Mouse (Mus musculus) E14TG2a.4 (cell line): Measurements from ENCODE around the gene Gm10354.
"Not testable (repeated sequence)": the region's sequence is repeated elsewhere in the genome, so short reads cannot be mapped to it uniquely, and the experiment has no call there.

ENCODE experiments used
- H3K27me3 ChIP-seq: 2 replicates; pipeline ENCODE4 v1.6.1; 2014; ENCODE audit warnings: low read length, control low read depth; ENCODE audit not compliant: insufficient read depth
- H3K36me3 ChIP-seq: 2 replicates; pipeline ENCODE4 v1.6.1; 2014; ENCODE audit warnings: low read length, control low read depth; ENCODE audit not compliant: insufficient read depth
- H3K4me1 ChIP-seq: replicated peaks from 2 replicates; pipeline ENCODE4 v1.6.1; 2014; ENCODE audit warnings: low read depth, low read length, control low read depth
- H3K4me3 ChIP-seq: replicated peaks from 2 replicates; pipeline ENCODE4 v1.5.1; 2014; ENCODE audit warnings: mild to moderate bottlenecking, low read length
- H3K9me3 ChIP-seq: 2 replicates; pipeline ENCODE4 v1.6.1; 2014; ENCODE audit warnings: low read length, control low read depth

Gene Gm10354

DNA sequence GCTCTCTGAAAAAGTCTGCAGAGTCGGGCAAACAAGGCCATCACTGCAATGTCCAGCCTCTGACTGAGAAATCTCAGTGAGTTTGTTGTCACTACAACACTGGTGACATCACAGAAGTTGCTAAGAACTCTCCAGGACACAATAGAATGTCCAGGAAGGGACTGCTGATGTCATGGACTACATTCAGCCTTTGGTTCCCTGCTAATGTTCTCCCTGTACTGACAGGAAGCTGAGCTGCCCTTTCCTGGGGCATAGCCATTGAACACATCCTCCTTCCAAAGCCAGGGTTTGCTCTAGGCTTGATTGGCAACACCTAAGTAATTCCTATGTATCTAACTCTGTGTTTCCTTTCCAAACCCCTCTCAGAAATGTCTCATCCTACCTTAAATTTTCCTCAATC is at the start of gene Gm10354:
Gene Gm10354, minus strand, starts transcription at position 101 of the 400 bp plus-strand sequence.
- not testable (repeated sequence) for H3K4me1 ChIP-seq, H3K4me3 ChIP-seq, H3K9me3 ChIP-seq, H3K27me3 ChIP-seq, H3K36me3 ChIP-seq

DNA sequence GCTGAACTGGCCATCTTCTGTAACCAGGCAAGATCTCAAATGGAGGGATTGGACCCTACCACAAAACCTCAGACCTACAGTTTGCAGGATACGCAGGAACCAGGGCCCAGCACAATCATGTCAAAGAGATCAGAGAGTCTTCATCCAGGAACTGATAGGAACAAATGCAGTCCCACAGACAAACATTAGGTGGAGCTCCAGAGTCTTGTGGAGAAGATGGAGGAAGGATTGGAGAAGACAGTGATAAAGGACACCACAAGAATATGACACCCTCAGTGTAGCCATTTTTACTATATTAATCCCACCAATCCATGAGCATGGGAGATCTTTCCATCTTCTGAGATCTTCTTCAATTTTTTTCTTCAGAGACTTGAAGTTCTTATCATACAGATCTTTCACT is 45.6 kb upstream of the Gm10354 start:
- not testable (repeated sequence) for H3K27me3 ChIP-seq, H3K4me1 ChIP-seq, H3K4me3 ChIP-seq, H3K36me3 ChIP-seq, H3K9me3 ChIP-seq

DNA sequence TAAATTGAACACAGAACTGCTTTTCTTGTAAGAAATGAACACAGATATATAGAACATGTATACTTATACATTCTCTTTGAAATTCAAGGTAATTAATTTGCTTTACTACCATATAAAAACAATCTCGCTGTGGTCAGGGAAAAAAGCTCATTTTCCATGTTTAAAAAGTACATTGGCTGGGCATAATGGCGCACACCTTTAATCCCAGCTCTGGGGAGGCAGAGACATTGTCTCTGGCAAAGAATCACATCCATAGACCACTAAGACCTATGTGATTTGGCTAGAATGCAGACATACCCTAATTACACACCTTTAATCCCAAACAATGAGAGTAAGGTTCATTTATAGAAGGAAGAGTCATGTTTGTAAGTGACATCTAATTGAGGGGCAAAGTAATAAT is 41.3 kb upstream of the Gm10354 start:
- H3K36me3 ChIP-seq, H3K4me1 ChIP-seq, H3K9me3 ChIP-seq, H3K27me3 ChIP-seq, H3K4me3 ChIP-seq: not testable (repeated sequence)

DNA sequence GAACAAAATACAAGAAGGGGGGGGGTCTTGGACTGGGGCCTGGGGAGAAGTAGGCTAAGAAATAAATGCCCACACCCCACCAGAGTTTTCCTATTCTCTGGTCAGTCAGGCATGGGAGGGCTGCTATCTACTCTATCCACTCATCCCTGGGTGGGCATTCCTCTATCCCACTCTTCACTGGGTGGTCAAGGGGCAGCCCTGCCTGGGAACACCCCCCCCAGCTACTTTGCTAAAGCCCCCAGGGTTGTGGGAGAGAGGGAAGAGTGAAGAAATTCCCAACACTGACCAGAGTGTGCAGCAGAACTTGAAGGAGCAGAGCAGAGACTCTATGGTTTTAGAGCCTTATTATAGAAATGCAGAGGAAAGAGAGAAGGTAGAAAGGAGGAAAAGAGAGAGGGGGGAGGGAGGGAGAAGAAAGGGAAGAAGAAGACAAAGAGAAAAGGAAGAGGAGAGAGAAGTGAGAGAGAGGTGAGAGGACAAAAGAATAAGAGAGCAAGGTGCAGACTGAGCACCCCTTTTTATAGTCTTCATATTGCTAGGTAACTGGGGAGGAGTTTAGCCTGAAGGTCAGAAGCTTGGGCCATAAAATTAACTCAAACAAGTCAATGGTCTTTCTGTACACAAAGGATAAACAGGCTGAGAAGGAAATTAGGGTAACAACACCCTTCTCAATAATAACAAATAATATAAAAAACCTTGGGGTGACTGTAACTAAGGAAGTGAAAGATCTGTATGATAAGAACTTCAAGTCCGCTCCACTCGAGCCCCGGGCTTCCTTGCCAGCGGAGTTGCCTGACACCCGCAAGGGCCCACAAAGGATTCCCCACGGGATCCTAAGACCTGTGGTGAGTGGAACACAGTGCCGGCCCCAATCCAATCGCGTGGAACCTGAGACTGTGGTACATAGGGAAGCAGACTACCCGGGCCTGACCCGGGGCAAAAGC is 32.2 kb upstream of the Gm10354 start:
- not testable (repeated sequence) for H3K27me3 ChIP-seq, H3K9me3 ChIP-seq, H3K4me3 ChIP-seq, H3K36me3 ChIP-seq, H3K4me1 ChIP-seq

DNA sequence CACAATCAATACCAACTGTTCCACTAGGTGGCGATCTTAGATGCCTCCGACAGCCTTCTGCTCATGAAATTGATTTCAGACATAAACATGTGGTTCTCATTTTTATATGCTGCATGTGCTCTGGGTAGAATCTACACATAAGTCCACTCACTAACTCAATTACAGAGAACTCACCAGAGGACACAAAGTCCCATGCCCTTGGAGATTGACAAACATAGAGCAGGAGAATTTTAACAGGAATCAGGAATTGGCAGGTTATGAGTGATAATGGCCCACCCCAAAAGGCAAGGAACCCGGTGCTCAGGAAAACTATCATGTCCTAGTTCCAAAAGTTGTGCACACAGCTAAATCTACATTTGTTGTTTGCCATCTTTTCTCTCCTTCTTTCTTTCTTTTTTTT is 28.2 kb upstream of the Gm10354 start:
- not testable (repeated sequence) for H3K27me3 ChIP-seq, H3K4me3 ChIP-seq, H3K4me1 ChIP-seq, H3K36me3 ChIP-seq, H3K9me3 ChIP-seq

DNA sequence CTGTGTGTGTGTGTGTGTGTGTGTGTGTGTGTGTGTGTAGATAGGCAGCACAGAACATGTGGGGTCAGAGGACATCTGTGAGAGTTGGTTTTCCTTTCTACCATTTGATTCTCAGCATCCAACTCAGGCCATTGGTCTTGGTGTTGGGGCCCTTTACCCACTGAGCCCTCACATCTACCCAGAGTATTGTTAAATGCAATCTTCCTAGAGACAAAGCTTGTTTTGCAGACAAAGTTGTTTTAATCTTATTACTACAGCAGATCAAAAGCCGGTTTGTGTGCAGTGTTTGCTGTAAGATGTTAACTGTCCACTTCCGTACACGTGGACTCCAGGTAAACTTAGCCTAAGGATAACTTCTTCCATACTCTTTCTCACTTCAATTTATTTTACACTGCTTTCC is 27.6 kb upstream of the Gm10354 start:
- H3K4me3 ChIP-seq, H3K4me1 ChIP-seq, H3K27me3 ChIP-seq, H3K9me3 ChIP-seq, H3K36me3 ChIP-seq: not testable (repeated sequence)

DNA sequence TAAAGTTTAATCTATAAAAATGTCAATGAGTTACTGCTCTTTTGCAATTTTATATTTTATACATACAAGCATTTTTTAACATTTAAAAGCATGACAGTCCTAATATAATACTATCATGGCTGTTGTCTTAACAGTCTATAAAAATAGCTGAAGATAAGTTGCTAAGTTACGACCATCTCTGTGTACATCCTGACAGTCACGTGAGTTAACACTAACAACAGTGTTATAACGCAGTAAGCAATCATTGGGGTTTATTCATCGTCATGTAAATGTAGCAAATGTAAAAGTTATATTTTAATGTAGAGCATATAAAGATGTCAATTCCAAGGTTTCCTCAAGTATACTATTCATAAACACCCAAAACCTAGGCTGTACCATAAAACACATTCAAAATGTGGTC is 26.8 kb upstream of the Gm10354 start:
- H3K27me3 ChIP-seq, H3K9me3 ChIP-seq, H3K4me3 ChIP-seq: not testable (repeated sequence)

DNA sequence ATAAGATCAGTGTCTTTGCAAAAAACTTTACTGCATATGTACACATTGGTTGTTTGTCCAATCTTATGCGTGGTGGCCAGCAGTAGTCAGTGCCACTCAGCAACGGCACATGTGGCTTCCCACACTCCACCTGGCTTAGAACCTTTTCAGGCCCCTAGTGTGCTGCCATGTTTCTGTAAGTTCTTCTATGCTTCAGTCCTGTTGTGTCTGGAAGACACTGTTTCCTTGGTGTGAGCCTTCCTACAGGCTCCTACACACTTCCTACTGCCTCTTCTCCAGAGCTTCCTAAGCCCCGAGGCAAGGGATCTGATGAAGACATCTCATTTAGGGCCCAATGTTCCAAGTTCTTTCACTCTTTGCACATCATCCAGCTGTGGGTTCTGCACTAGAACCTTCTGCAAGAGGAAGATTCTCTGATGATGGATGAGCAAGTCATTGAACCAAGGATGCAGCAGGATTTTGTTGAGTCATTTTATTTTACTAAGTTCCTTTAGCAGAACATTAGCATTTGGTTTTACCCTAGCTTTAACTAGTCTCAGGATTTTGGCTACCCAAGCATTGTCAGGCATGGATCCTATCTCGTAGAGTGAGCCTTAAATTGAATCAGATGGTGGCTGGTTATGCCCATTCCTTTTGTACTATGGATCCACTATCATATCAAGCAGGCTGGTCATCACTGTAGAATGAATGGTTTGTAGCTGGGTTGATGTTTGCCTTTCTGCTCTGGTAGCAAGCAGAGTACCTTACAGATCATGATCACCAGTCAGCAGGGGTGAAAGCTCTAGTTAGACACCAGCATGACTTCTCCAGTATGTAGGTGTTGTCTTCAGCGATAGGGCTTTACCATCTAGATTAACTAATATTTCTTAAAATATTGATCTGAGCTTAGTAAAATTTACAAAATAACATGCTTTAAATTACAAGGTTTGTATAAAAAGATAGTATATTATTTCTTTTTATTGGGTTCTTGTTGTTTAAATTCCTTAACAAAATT is 26.1 kb upstream of the Gm10354 start:
- H3K27me3 ChIP-seq, H3K36me3 ChIP-seq, H3K4me3 ChIP-seq, H3K4me1 ChIP-seq, H3K9me3 ChIP-seq: not testable (repeated sequence)

More for the DNA sequence above, 26.8 kb upstream of the Gm10354 start:
- not testable (repeated sequence) for H3K4me1 ChIP-seq, H3K36me3 ChIP-seq

DNA sequence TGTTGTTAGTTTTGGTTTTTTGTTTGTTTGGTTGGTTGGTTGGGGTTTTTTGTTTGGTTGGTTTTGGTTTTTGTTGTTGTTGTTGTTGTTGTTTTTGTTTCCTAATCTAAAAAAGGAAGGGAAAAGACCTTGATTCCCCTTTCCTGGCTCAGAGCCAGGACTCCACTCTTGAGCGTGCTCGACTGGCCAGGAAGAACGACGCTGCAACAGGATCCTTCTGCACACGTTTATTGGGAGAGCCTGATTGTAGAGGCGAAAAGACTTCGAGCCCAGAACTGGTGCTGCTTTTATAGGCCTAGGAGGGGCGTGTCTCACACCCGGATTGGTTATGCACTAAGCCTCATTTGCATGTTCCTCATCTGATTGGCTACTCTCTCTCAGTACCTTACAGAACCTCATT is 19.3 kb upstream of the Gm10354 start:
- not testable (repeated sequence) for H3K36me3 ChIP-seq, H3K9me3 ChIP-seq, H3K4me1 ChIP-seq, H3K4me3 ChIP-seq, H3K27me3 ChIP-seq

DNA sequence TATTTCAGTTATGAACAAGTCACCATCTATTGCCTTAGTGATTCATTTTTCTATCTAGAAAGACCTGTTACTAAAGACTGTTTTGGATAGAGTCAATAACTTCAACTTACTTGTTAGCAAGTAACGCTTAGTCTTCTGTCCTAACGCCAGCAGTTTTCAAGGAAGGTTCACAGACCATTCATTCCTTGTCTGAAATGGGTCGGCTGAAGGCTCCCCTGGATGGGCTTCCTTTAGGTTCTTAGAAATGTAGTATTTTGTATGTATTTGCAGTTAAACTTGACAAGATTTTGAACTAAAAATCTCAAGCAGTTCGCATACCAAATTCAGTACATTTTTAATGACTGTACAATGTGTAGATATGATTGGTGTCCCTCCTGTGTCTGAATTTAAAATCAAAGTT is 18.8 kb upstream of the Gm10354 start:
- not testable (repeated sequence) for H3K4me3 ChIP-seq, H3K9me3 ChIP-seq, H3K36me3 ChIP-seq, H3K27me3 ChIP-seq, H3K4me1 ChIP-seq

DNA sequence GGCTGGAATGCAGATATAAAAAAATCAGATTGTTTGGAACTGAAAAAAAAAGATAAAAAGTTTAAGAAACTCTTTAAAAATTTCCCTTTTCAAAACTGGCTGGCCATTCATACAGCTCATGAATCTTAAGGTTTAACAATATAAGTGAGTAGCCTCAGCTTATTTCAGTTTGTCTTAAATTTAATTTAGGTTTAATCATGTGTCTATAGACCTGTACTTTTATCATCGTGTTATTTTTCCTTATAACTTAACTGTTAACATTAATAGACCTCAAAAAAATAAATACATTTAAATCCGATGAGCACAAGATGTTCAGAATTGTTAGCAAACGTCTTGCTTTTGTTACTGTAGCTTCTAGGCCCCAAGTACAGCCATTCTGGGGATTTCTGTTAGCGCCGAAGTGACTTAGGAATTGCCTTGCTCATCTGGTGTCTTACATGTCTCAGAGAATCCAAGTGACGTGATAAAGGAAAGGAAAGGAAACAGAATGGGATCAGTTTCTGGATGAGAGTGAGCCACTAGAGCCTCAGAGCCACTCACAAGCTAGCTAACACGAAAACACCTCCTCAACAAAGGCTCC is 18.0 kb upstream of the Gm10354 start:
- H3K27me3 ChIP-seq, H3K4me3 ChIP-seq, H3K4me1 ChIP-seq, H3K36me3 ChIP-seq, H3K9me3 ChIP-seq: not testable (repeated sequence)

DNA sequence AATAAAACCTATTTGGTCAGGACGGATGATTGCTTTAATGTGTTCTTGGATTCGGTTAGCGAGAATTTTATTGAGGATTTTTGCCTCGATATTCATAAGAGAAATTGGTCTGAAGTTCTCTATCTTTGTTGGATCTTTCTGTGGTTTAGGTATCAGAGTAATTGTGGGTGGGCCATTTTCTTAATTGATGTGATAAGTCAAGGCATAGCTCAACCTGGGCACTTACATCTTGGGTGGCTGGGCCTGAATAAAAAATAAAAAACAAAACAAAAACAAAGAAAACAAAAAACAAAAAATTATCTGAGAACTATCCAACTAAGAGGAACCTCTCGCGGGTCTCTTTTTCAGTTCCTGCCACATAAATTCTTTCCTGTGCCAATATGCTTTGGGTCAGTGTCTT is 15.4 kb upstream of the Gm10354 start:
- not testable (repeated sequence) for H3K36me3 ChIP-seq, H3K4me3 ChIP-seq, H3K9me3 ChIP-seq, H3K27me3 ChIP-seq, H3K4me1 ChIP-seq

DNA sequence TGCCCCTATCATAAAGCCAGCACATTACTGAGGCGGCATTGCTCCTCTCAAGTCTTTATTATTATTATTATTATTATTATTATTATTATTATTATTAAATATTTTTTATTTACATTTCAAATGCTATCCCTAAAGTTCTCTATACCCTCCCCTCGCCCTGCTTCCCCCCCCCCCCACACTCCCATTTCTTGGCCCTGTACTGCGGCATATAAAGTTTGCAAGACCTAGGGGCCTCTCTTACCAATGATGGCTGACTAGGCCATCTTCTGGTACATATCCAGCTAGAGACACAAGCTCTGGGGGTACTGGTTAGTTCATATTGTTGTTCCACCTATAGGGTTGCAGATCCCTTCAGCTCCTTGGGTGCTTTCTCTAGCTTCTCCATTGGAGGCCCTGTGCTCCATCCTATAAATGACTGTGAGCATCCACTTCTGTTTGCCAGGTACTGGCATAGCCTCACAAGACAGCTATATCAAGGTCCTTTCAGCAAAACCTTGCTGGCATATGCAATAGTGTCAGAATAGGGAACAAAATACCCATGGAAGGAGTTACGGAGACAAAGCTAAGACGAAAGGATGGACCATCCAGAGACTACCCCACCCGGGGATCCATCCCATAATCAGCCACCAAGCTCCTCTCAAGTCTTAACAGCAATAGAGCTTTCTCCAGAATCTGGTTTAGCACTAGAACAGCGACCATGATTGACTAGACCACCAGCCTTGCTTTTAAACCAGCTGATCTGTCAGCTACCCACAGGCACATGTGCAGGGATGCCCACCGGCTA is 11.8 kb upstream of the Gm10354 start:
- not testable (repeated sequence) for H3K9me3 ChIP-seq

More for the DNA sequence above, 11.8 kb upstream of the Gm10354 start:
- not testable (repeated sequence) for H3K4me3 ChIP-seq, H3K4me1 ChIP-seq, H3K36me3 ChIP-seq, H3K27me3 ChIP-seq
